ENCODE assay signal across 13 mouse cellular contexts in the genomic region with DNA sequence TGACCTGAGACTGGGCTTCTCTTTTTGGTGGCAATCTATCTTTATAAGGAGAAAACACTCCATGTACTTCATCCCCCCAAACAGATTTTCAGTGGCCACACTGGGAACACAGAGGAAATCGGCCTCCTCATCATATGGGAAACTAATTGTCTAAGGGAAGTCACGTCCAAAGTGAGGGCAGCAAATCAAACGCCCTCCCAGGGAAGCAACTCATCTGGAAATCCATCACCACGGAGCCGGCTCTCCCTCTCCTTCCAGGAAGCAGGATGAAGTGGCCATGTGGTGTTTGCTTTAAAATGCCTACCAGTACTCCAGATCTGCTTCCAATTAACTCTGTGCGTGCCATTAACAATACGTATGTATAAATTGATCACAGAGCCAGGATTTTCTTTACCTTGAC.
A peak's percentile ranks its signal among the peaks of the same experiment; 100 is the strongest.
DNase-seq lines count a peak whose midpoint lies in the region; ATAC-seq and TF ChIP-seq lines count a peak whose summit lies in the region.
"Had no signal": no experiment of that assay in that cellular context is flagged by ENCODE, and none has a peak within 500 bp of the region (broad histone marks: within the 10 kb centered on the region; RNA-seq: fewer than 3 reads in every experiment).

No protein-coding gene starts in this region.

- intact Hi-C loops in gastrocnemius, adult 2 months (cut with DNase I), result loop anchor here (5.0 kb wide), 1 partner anchor 91 kb away; a partner anchor contains a TSS

- H3K27me3 ChIP-seq in limb, embryonic 10.5 days (ENCODE audit: low read depth, poor library complexity, severe bottlenecking), result no peaks in the 10 kb centered on the region
- H3K27me3 ChIP-seq: kidney, embryonic 15.5 days; lung, embryonic 15.5 days; midbrain, embryonic 13.5 days; Patski had no signal

- H3K4me3 ChIP-seq in gastrocnemius, adult 2 months, result no peak overlapping the region
- H3K4me3 ChIP-seq in limb, embryonic 10.5 days, result no peak overlapping the region
- H3K4me3 ChIP-seq: kidney, embryonic 15.5 days; lung, embryonic 15.5 days; midbrain, embryonic 13.5 days had no signal

- H3K4me1 ChIP-seq in limb, embryonic 10.5 days, result peaks cover 59% of the 10 kb centered on the region

- no peaks in the 10 kb centered on the region for H3K36me3 ChIP-seq in limb, embryonic 10.5 days
- H3K36me3 ChIP-seq: kidney, embryonic 15.5 days; lung, embryonic 15.5 days; midbrain, embryonic 13.5 days had no signal

- no peak for ATAC-seq in cerebellum, adult (ENCODE audit: insufficient number of reproducible peaks, low FRiP score, low TSS enrichment)
- ATAC-seq: hindbrain, embryonic 16.5 days; midbrain, embryonic 13.5 days; Patski had no signal

- H3K27ac ChIP-seq in gastrocnemius, adult 2 months, result peak overlapping the region; percentile 79
- H3K27ac ChIP-seq in limb, embryonic 10.5 days, result peak overlapping the region; percentile 76
- H3K27ac ChIP-seq: kidney, embryonic 15.5 days; lung, embryonic 15.5 days; midbrain, embryonic 13.5 days had no signal

- 12% methylated on average over 7 of the region's 7 CpGs for WGBS in limb, embryonic 10.5 days

- no peak for TF ChIP-seq CTCF in gastrocnemius, adult 2 months (IDR thresholded peaks at IDR 0.05)

- DNase-seq in gastrocnemius, adult 2 months, result no peak
- DNase-seq in gastrocnemius, postnatal 4 days (ENCODE audit: low spot score in 2 of 2), result no peak
- peak; percentile 77 for DNase-seq in embryo, embryonic 11 days
- DNase-seq in heart, adult 8-10 months (ENCODE audit: low spot score), result peak; percentile 78
- peak; percentile 65 for DNase-seq in limb, embryonic 10.5 days (ENCODE audit: low spot score)
- no peak for DNase-seq in T-cell, adult 2 months (ENCODE audit: low spot score)
- no peak for DNase-seq in retina, embryonic 14.5 days (ENCODE audit: low spot score)

- no peaks in the 10 kb centered on the region for H3K9me3 ChIP-seq in limb, embryonic 10.5 days (replicated peaks)
- H3K9me3 ChIP-seq: kidney, embryonic 15.5 days; lung, embryonic 15.5 days; midbrain, embryonic 13.5 days had no signal

Comparison
In these comparisons a context has a peak if more than half of its experiments do, and no peak if none do; other contexts are left out.
1. DNase-seq: peak in embryo, embryonic 11 days (single experiment), heart, adult 8-10 months (single experiment) and limb, embryonic 10.5 days (single experiment); none in gastrocnemius, adult 2 months (single experiment), gastrocnemius, postnatal 4 days (0 of 2), T-cell, adult 2 months (single experiment) and retina, embryonic 14.5 days (single experiment).